Mouse (Mus musculus): ENCODE data around the gene Sdhc.

Sdhc gene

DNA sequence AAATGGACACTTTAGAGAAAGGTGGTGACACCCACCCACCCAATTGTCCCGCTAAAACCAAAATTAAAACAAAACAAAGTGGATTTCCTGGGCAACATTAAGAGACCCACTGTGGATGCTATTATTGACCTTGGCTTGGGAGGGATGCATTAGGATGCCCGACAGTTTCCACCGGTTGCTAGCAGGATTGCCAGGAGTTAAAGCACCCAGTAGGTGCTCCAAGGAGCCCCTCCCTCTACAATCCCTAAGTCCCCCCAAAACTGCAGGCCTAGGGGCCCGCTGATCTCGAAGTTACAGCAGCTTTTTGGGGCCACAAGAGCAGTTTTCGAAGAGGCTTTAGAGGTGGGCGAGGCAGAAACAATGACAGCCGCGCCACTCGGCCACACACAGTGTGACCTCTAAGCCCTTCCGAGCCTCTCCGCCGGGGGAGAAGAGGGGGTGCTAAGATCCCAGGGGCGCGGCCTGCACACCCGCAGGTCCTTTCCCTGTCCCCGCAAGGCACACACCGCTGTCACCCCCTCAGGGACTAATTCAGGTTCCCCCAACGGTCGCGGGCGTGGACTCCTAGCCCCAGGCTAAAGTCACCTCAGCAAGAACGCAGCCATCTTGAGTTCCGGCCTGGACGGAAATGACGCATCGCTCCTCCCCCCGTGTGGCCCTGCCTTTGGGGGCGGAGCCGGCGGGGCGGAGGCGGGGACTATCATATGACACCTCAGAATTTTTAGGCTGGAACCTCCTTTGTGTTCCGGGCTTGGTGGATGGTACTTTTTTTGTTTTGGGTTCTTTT, at the start of gene Sdhc, which contains the start of gene Mpz:
TSS of gene Sdhc (minus strand) at position 630 of the 787 bp plus-strand sequence.
TSS of gene Mpz (plus strand) at position 738 of the 787 bp plus-strand sequence.
- peak; percentile 95 for DNase-seq

DNA sequence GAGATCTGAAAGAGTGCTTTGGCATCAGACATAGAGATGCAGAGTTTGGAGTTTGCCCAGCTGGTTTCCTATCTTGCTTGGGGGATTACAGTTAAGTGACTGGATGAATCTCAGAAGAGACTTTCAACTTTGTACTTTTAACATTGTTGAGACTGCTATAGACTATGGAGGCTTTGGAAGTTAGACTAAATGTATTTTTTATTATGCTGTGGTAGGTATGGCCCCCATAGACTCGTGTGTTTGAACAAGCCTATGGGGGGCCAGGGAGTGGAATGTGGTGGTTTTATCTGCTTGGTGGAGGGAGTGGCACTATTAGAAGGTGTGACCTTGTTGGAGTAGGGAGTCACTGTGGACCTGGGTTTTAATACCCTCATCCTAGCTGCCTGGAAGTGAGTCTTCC, 49.1 kb upstream of the Sdhc start:
- DNase-seq, result no peak

DNA sequence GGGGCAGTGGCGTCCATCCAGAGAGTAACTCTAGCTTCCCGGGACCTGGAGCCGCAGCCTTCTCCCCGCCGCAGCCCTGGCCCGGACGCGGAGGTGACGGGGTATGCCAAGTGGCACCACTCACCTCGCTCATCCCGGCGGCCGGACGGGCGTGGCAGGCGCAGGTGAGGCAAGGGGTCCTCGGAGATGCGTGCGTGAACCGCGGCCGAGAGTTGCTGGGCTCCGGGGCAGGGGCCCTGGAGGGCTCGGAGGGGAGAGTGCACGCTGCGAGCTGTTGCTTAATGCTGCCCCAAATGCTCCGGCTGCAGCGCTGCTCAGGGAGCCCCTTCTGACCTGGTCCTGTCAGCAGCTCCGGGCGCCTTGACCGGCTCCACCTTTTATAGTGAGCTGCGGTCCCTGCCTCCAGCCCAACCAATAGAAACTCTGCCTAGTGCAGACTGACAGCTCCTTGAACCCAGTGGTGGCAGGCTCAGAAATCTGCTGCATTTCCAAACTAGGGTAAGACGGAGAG, 45.5 kb upstream of the Sdhc start, which contains the start of gene Pcp4l1:
TSS of gene Pcp4l1 (minus strand) at position 382 of the 511 bp plus-strand sequence.
- DNase-seq, result peak; percentile 47

DNA sequence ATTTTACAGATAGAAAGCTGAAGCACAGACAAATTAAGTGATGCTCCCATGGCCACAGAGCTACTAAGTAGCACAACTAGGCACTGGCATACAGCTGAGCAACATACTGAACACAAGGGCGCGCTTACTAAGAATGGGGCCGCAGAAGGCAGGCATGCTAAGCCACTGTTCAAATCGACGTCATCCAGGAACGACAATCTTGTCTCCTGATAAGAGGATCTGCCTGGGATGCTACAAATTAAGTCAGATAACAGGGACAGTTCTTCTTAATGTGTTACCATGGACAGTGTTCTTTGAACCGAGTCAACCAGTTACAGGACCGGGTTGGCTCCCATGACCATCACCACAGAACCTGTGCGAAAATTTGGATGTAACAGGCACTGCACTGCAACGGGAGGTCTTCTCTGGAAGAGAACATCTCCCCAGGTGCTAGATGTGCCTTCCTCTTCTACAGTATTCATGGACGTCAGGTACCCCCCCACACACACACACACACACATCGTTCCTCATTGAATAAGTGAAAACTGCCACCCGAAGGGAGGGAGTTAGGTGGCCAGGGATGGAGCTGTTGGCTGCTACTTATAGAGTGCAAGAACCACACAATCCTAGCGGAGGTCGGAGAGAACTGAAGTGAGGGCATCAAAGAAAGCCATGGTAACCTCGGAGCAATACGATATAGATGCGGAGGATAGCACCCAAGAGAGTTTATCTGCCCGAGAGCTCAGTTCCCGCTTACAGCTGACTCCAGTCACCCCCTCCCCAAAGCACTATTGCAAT, 44.8 kb upstream of the Sdhc start:
- DNase-seq, result no peak

DNA sequence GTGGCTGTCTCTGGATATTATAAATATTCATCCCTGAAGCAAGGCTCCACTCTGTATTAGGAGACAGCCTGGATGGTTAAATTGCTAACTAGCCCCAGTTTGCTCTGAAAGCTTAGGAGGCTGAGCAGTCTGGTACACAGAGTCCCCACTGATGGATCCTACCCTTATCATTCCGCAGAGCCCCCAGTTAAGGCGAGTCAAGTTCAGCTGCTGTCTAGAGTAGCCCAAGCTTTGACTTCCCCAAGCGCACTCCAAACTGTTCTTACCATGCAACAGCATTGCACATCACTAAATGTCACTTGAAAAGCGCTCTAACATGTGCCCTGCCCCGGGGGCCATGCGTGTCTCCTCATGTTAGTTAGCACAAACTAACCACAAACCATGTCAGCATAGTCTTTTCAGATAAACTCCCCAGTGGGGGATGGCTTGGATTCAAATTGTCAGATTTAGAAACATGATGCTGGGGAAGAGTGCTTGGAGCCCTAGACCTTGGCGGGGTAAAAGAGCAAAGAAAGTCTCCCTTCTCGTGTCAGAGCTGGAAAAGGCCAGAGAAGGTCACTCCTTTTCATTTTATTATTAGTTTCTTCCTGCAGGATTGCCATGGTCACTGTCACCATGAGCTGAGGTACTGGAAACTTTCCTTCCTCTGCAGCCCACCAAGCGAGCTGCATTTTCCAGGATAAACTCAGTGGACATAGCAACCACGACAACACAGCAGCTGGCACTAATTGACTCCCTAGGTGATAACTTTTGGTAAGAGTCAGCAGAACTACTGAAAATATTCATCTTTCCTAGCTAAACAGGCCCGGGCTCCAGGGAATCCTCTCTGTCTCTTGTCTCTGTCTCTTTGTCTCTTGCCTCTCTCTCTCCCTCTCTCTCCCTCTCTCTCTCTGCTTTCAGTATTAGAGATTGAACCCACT, 43.8 kb upstream of the Sdhc start:
- DNase-seq, result no peak

DNA sequence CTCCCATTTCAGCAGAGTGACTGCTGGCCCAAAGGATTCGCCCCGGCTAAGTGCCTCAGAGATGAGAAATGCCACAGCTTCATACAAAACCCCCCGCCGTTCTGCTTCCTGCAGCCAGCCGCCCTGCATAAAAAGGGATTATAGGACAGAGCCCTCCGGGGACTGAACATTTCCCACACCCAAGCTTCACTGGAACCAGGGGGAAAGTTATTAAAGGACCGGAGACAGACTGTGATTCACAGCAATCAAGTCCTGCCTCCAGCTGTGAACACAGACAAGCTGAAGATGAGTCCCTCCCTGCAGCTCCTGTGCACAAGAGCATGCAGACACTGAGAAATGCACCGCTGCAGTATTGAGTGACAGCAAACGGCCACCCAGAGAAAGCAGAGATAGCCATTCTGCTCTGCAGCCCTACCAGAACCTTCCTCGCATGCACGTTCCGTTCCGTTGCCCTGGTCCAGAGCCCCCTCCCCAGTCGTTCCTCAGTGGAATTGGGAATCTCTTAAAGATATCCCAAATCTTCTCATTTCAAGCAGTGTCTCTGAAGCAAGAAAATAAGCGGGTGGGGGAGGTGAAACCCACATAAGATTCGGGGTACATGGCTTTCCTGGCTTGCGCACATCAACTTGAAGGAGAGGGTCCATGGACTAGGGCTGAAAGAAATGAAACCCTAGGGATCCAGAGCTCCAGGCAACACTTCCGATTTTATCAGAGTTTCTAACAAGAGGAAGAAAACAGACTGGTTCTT, 42.9 kb upstream of the Sdhc start:
- DNase-seq, result no peak

DNA sequence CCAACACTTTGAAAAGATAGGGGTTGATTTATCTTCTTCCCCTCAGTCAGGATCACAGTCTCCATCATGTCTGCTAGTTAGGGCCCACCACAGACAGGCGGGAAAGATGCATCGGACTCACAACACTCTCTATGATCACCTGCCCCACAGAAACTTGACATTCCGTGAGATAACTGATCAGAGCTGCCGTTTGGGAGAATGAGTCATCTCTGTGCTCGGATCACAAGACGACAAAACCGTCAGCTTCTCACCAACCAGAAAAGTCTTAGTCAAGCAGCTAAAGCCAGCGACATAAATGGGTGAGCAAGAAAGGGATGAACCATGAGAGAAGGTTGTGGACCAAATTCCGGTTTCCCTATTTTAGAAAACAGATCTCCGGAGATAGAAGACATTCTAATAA, 41.9 kb upstream of the Sdhc start:
- DNase-seq, result no peak

DNA sequence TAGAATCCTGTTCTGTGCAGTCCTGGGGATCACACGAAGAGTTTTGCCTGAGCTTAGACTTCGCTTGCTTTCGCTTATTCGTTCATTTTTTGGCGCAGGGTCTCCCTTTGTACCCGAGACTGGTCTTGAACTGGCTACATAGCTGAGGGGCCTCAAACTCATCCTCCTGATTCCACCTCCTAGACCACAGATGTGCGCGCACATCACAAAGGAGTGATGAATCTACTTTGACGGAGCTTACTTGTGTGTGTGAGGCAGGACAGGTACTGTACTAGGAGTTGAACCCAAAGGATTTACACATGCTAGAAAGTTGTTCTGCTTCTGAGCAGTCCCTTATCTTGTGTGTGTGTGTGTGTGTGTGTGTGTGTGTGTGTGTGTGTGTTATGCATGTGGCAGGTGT, 40.4 kb upstream of the Sdhc start:
- DNase-seq, result no peak

DNA sequence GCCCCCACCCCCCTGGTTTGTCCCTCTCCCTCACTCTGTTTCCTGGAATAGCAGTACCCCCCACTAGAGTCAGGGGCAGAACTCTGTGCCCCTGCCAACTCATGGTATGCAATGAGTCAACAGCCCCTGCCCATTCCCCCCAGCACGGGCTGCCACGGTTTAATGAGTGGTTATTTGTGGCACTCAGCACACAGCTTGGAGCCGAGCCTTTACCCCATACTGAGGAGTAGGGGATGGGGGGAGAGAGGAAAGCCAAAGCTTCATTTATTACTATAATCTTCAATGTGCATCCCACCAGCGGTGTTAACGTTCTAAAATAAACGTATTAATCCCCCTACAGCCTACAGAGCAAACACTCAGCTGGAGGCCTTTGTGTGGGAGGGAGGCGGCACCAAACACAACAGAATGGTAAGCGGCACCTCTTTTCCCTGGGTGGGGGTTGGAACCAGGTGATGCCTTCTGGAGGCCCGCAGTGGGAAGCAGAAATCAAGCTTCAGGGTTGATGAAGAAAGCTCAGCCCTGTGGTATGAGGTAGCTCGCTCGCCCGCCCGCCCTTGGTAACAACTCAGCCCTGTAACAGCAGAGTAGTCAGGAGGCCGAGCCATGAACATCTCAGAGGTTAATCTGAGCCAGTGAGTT, 39.2 kb upstream of the Sdhc start:
- no peak for DNase-seq

DNA sequence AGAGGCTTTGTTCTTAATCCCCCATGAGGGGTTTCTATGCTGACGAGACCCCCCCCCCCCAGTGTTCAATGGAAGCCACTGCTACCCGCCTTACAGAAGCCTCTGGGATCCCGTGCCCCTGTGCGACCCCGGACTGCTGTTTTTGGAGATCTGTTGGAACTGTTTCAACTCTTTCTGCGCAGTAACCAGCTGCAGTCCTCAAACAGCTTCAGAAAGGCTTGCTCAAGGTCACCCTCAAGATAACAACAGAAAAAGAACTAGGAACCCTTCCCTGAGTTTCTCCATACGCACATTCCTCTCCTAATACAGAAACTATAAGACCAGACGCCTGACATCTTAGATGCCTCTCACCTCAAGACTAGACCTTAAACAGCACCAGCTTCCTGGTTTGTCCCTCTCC, 38.6 kb upstream of the Sdhc start:
- no peak for DNase-seq

DNA sequence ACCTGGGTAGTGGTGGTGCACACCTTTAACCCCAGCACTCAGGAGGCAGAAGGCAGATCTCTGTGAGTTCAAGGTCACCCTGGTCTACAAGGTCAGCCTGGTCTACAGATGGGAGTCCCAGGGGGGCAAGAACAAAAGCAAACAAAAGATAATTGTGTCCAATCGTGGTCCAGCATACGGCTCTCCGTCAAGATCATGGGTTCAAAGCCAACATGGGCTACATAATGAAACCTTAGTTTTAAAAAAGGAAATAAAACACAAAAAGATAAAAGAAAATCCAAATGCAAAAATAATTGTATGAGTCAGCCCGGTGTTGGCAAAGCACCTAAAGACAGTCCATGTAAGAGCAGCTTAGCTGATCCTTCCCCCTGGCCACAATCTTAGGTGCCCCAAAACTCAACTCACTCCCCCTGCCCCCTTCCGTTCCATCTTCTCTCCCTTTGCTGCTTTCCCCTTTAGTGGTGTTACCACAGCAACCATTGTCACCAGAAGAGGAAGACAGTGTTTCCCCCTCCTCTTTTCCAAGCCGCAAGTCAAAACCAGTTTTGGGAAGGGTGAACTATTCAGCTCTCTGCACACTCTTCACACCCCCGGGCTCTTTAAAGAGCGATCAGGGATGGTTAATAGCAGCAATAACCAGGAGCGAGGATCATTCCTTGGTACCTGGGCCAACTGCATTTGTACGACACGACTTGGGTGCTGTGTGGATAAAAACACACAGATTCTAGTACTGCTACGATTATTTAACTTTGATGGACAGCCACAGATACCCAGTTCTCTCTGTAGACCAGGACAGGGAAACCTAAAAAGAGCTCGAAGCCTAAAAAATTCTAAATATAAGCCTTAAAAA, 37.7 kb upstream of the Sdhc start:
- no peak for DNase-seq

DNA sequence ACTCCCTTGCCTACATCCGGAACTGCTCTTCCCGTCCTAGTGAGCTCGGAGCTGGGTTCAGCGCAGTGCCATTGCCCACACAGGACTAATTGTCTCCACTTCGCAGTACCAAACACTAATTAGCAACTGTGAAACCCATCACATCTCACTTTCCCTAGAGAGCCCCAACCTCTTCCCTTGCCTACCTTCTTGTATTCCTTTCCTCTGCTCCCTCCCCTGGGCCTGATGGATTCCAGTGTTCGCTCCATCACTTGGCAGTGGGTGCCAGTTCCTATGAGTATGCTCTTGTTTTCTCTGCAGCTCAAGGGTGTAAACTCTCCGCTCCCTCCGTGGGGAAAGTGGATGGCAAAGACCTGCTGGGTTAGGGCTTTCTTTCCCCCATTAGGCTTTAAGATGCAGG, 35.3 kb upstream of the Sdhc start:
- DNase-seq, result no peak

DNA sequence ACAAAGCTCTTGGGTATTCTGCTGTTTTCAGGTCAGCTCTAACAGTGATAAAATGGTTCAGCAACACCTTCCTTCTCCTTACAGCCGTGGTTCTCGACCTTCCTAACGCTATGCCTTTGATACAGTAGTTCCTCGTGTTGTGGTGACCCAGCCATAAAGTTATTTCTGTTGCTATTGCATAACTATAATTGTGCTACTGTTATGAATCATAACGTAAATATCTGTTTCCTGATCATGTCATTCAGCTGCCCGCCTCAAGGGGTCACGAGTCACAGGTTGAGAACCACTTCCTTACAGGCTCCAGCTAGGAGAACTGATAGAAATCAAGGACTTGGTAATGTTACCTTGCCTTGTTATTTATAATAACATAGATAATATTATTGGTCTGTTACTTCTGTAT, 33.9 kb upstream of the Sdhc start:
- DNase-seq, result no peak

DNA sequence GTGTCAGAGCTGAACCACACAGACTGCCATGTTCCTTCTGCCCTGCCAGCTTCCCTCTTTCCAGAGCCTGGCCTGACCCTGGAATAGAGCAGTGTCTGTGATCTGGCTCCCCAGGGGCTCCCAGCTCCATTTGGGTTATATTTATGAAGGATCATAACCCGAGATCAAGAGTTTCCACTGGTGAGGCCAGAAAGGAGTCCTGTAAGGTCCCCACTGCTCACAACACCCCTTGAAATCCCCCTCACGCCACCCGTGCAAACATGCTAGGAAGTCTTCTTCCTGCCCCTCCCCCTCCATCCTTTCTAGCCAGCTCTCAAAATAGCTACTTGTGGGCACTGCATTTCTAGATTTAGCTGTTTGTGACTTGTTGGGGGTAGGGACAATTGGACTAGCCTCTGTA, 33.2 kb upstream of the Sdhc start:
- DNase-seq, result no peak

DNA sequence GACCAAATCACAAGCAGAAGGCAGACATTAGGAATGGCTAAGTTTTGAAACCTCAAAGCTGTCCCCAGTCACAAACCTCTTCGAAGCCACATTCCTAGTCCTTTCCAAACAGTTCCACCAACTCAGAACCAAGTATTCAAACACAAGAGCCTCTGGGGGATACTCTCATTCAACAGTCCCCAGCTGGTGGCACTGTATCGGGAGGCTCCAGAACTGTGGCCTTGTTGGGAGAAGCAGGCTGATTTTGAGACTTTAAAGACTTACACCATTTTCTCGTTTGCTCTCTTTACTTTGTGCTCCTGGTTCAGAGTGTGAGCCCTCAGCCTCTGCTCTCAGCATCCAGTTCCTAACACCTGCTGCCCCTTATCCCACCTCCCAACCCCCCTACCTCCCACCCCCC, 32.6 kb upstream of the Sdhc start:
- DNase-seq, result no peak

DNA sequence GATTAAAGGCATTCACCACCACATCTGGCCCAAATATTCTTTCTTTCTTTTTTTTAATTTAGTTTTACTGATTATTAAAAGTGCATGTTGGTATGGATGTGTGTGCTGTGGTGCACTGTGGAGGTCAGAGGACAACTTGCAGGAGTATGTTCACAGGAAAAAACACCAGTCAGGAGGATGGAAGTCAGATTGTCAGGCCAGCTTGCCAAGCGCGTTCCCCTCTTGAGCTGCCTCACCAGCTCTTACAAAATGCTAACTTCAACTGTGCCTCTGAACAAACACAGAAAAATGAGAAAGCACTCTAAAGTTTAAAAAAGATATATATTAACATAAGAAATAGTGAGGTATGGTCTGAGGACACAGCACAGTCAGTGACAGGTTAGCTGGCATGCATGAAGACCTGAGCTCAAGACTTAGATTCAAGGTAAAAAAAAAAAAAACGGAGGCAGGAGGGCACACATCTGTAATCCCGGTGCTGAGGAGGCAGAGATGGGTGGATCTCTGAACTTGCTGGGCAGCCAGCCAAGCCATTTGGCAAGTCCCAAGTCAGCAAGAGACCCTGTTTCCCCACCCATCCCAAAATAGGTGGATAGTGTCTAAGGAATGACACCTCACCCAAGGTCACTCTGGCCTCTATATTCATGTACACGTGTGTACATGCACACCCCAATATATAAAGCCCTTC, 29.2 kb upstream of the Sdhc start:
- no peak for DNase-seq

DNA sequence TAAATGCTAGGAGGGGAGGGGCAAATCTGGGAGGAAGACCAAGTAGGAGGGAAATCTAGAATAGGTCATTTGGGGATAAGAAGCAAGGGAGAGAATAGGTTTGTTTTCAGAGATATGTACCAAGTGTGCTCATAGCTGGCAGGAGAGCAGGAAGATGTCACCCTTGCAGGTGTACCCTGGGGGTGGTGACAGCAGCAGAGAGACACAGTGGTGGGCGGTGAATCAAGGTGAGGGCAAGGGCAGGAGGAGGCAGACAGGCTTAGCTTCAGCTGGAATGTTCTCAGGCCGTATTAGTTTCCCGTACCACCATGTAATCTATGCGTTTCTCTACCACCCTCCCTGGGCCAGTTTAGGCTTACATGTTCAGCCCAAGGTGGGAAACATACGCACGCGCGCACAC, 22.4 kb upstream of the Sdhc start:
- DNase-seq, result no peak

DNA sequence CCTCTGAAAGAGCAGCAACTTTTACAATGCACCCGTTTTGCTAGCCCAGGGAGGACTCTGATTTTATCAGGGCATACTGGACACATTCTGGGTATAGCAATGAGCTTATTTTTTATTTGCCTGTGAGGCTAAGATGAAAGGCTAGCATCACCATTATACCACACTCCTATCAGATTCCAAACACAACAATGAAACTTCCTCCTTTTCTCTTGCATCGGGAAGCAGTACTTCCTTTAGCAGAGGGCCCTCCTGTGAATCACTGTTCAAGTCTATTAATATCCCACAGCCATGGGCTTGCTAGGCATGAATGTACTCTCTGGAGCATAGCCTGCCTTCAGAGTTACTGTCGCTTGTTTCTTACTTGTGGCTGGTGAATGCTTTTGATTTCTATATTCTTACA, 20.7 kb upstream of the Sdhc start:
- DNase-seq, result no peak

DNA sequence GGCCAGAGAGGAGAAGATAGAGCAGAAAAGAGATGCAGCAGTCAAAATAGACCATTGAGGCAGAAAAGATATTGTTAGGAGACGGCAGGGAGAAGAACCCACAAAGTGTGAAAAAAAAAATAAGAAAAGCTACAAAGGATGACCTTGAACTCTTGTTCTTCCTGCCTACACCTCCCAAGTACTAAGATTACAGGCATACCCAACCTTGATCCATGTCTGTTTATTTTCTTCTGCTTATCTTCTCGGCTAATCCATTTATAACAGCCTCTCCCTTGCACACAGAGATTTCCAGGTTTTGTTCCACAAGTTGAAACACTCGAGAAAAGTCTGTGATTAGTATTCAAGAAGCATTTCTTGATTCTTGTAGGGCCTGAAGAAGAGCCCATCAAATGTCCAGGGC, 19.5 kb upstream of the Sdhc start:
- no peak for DNase-seq

DNA sequence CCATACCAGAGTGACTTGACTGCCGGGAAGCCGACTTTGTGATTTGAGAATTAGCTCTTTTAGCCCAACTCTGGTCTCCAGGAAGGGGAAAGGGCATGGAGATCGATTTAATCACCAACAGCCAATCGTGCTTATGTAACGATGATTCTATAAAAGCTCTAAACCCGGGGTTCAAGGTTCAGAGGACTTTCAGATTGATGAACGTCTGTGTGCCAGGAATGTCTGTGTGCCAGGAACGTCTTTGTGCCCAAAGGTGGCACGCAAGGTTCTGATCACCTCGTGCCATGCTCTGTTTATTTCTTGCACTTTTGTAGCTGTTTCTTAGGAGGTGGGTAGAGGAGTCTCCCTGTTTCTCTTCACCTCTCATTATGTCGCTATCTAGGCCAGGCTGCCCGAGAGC, 18.5 kb upstream of the Sdhc start:
- no peak for DNase-seq

All from cerebellum, adult 9-11 months (tissue).